Mouse (Mus musculus): ENCODE results near the gene Smarcc1. TPM values are rescaled to one million over a fixed set of nuclear protein-coding genes. Genes with fewer than 3 reads are reported as not detected.
"Not testable (repeated sequence)": the region's sequence is repeated elsewhere in the genome, so short reads cannot be mapped to it uniquely, and the experiment has no call there.

The Smarcc1 gene
- 100 to 1,000 TPM; 103 to 118 TPM for total RNA-seq (2021)

DNA sequence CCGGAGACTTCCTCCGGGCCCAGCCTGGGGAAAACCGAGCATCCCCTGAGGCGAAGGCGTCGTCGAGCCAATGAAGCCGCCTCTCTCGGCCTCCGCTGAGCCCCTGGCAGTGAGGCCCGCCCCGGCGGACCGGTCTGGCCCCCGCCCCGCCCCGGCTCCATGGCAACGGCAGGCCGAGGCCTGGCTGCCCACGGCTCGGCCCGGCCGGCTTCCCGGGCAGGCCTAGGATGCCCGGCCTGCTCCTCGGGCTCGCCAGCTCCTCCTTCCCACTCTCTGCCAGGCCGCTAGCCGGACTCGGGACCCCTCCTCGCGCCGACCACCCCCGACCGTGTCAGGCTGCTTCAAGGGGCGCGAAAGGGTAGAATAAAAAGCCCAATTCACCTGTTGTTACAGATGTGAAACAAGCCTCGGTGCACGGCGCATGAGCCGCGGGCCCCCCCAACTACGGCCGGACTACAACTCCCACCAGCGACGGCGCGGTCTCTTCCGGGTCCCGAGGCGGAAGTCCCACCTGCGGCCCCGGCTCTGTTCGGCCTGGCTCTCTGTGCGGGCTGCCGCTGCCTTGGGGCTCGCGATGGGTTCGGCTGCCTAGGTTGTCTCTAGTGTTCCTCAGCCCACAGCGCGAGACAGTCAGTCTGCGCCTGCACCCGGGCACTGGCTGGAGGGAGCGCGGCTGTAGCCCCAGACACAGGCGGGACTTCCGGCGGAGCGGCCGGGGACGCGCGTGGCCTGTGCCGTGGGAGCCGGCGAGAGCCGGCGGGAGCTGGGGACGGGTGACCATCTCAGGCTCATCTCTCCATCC is at the start of gene Smarcc1:
Gene Smarcc1 (plus strand): TSS at position 732 of the 802 bp plus-strand sequence.
- intact Hi-C loops (cut with DNase I), result no loop called here
- DNase-seq, result peak; percentile 91

DNA sequence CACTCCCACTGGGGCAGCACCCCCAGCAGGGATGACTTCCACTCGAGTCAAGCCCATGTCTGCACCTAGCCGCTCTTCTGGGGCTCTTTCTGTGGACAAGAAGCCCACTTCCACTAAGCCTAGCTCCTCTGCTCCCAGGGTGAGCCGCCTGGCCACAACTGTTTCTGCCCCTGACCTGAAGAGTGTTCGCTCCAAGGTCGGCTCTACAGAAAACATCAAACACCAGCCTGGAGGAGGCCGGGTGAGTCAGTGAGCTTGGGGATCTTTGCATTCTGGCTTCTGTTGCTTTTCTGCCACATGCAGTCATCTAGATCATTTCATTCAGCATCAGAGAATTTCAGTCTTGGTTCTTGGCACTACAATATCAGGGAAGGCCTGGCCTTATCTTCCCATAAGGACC is 48.8 kb upstream of the Smarcc1 start:
- DNase-seq, result no peak
- intact Hi-C loops (cut with DNase I), result no loop called here

DNA sequence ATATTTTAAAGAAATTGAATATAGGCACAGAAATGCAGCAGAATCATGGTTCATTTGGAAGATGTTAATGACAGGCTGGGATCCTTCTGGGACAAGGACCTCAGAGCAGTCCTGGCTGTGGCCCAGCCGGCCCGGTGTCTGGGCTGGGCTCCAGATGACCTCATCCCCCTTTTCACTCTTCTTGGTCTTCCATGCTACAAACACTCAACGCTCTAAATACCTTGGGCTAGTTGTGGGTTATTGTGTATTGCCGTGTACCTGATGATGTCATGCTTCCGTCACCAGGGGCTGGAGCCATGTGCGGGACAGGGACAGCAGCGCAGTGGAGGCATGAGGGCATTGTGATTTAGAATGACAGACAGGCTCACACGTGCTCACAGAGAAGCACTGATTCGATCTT is 47.1 kb upstream of the Smarcc1 start:
- DNase-seq, result peak; percentile 66
- intact Hi-C loops (cut with DNase I), result loop anchor here (5.0 kb wide), 2 partner anchors 83 to 178 kb away; no protein-coding TSS in a partner anchor

DNA sequence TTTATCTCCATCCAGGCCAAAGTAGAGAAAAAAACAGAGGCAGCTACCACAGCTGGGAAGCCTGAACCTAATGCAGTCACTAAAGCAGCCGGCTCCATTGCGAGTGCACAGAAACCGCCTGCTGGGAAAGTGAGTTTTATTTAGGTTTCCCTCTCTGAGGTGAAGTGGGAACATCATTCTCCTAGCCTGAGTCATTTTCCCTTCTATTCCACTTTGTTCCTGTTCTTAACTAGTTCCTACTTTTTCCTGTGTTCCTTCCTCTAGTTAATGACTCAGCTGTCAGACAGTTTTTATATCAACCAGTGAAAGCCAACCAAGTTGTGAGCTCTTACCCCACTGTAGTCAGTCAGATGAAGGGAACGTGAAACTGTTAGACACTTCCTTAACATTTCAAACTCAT is 46.5 kb upstream of the Smarcc1 start:
- no peak for DNase-seq
- intact Hi-C loops (cut with DNase I), result loop anchor here (5.0 kb wide), 2 partner anchors 84 to 179 kb away; no protein-coding TSS in a partner anchor

DNA sequence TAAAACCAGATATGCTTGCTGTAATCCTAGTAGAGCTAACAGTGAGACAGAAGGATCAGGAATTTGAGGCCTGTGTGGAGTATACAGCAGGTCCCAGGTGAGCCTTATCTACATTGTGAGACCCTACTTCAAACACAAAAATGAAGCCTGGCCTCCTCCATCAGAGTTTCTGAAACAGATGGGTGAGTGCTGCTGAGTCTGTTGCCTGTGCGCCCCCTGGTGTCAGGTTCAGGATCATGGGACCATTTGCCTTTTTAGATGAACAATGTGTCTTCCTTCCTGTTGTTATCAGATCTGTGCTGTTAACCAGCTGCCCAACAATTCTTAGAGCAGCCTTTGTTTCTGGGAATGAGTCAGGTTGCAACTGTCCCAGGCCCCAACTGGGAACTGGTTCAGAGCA is 45.7 kb upstream of the Smarcc1 start:
- DNase-seq, result peak; percentile 85
- intact Hi-C loops (cut with DNase I), result loop anchor here (5.0 kb wide), 2 partner anchors 85 to 180 kb away; no protein-coding TSS in a partner anchor

DNA sequence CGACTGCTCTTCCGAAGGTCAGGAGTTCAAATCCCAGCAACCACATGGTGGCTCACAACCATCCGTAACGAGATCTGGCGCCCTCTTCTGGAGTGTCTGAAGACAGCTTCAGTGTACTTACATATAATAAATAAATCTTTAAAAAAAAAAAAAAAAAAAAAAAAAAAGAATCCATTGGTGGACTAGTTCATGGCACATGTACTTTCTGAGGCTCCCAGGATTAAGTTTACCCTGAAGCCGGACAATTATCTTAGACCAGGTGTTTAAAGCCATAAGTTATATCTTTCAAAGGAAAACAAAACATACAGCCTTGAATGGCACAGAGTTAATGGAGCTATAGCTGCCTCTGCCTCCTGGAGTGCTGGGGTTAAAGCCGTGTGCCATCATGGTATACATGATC is 41.0 kb upstream of the Smarcc1 start:
- intact Hi-C loops (cut with DNase I), result not testable (repeated sequence)

DNA sequence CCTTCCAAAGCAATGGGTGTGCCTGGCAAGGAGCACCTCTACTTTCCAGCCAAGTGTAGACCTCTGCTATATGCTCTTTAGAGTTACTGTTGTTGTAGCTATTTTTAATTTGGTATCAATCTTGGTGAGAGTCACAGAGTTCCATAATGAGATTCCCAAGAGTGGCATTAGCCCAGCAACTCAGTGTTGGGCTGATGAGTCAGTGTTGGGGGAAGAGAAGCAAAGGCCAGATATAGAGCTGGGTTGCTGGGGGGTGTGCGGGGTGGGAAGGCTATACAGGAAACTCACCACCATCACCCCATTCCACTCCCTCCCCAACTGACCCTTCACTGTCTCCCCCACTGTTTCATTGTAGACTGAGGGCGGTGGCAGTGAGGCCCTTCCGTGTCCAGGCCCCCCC is 36.4 kb upstream of the Smarcc1 start:
- DNase-seq, result no peak
- intact Hi-C loops (cut with DNase I), result no loop called here

More for the DNA sequence above, 41.0 kb upstream of the Smarcc1 start:
- not testable (repeated sequence) for DNase-seq

DNA sequence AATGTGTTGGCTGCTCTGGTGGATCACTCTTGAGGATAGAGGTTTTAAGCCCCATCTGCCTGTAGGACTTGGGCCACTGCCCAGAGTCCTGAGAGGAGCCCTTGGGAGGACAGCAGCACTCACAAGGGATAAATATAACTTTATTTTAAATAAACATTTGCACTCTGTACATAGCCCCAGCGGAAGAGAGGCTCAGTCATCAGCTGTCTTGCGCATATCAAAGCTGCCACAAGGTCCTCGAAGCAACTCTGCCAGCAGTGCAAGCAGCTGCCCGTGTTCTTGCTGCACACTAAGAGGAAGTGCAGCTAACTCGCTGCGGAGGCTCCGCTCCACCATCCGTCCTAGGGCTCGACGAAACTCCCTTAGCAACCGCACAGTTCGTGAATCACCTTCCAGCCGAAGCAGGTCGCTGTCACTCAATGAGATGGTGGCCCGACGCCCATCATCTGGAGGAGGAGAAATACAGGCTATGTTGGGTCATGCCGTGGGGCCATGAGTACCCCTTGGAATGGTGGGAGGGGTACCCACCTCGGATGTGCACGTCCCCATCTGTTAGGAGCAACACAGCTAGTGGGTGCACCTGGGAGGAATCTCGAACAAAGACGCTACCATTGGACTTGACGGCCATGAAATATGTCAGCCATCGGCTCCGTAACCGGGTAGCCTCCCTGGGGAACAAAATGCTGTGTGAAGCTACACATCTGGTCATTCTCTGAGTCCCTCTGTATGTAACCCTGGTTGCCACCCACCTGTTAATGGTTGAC is 33.1 kb upstream of the Smarcc1 start:
- DNase-seq, result peak; percentile 24
- intact Hi-C loops (cut with DNase I), result no loop called here

DNA sequence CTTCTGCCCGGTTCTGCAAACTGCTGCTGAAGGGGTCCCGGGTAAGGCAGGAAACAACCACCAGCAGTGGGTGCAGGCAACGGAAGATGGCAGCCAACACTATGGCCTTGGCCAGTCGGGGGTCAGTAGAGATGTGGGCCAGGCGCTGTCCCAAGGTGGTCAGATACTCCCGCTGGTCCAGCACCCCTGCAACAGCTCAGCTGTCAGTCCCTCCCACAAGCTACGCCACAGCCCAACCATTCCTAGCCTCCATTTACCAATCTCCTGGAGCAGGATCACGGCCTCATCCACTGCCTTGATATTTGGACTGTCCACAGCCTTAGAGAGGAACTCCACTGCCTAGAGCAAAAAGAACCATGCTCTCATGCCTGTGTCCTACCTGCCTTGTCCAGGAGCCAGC is 31.8 kb upstream of the Smarcc1 start:
- intact Hi-C loops (cut with DNase I), result no loop called here

DNA sequence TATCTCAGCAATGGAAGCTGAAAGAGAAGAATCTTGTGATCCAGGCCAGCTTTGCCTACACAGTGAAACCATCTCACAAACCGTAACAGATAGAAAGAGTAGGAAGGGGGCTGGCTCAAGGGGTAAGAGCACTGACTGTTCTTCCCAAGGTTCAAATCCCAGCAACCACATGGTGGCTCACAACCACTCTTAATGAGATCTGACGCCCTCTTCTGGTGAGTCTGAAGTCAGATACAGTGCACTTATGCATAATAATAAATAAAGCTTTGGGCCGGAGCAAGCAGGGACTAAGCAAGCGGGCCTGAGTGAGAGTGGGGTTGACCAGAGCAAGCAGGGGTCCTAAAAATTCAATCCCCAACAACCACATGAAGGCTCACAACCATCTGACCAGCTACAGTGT is 24.2 kb upstream of the Smarcc1 start:
- DNase-seq, result no peak
- intact Hi-C loops (cut with DNase I), result no loop called here

More for the DNA sequence above, 31.8 kb upstream of the Smarcc1 start:
- no peak for DNase-seq

DNA sequence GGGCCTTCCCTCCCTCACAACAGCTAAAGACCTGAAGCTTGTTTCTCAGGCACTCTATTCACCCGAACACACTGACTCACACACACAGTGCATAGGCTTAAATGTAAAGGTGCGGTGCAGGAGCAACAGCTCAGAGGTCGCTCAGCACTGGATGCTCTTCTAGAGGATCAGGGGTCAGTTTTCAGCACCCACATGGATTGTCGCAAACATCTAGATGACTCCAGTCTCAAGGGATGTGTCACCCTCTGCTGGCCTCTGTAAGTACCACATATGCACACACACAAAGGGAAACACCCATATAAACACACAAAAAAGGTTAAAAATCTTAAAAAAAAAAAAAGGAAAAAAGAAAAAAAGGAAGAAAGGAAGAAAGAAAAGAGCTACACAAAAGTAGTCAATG is 22.7 kb upstream of the Smarcc1 start:
- intact Hi-C loops (cut with DNase I), result no loop called here
- no peak for DNase-seq

DNA sequence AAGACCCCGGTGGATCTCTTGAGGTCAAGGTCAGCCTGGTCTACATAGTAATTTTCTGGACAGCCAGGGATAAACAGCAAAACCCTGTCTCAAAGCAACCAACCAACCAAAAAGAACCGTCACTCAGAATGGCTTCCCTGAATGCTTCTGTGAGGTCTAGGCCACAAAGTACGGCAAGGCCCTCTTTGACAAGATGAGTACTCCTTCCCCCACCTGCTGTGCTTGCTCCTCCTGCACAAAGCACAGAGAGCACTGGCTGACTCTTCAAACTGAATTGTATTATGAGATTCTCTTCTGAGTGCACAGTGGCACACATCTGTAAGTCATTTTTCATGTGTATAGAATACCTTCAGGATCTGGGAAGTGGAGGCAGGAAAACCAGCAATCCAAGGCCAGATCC is 19.7 kb upstream of the Smarcc1 start:
- intact Hi-C loops (cut with DNase I), result no loop called here
- DNase-seq, result no peak

DNA sequence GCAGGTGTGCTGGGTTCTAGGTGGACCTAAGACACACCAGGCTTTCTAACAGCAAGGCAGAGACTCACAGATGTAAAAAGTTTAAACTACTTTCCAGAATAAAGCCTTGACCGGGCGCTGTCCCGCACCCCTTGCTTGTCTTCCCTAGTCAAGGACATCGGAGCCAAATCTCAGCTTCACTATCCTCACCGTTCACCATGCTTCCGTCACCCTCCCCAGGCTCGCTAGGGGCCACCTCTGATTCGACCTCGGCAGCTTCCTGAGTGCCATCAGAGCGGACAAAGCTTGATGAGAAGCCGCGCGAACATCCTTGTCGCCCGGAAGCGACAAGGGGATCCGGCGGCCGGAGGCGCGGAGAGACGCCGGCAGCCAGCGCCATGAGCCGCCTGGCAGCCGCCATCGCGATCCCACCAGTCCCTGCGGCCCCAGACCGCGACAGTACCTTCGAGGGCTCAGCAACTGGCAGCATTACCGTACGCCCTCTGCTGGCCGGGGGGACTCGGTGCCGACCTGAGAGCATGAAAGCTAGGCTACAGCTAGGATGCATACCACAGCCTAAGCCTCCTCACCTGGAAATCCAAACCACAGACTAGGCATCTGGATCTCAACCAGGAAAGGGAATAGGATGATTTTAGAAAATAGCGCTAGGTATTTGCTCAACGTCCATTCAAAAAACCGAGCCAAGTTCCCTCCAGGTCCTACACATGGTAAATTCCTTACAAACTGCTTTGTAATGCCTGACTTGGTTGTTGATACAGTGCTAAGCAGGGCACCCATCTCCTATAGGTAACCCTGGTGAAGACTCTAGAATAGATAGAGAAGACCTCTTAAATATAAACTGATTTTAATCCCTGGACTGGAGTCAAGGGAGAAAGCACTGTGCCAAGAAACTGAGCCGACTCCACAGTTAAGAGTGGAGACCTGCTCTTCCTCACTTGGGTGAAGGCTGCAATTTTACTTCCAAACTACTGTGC is 16.6 kb upstream of the Smarcc1 start:
- intact Hi-C loops (cut with DNase I), result loop anchor here (10.0 kb wide), 1 partner anchor 1036 kb away; no protein-coding TSS in a partner anchor
- DNase-seq, result peak; percentile 96

DNA sequence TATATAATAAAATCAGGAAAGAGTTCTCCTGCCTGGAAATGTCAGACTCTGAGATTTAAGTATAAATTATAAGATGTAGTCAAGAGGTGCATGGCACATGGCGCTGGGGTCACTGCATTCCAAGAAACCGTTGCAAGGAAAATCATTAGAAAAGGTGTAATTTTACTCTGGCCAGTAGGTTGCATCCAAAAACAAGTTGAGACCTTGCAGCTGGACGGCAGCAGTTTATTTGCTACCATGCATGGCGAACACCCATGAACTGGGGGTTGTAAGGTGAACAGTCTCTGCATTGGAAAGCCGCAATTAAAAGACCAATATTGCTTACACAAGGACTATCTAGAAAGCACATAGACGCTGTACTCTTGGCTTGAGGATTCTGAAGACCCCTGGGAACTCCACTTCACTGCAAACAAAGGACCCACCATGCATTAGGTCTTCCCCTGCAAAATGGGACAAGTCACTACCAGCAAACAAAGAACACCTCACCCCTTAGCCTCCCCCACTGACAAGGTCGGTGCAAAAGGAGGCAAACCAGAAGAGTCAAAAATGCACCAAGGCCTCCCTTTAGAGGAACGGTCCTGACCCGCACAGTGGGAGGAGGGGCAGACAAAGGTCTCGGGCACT is 1.0 kb upstream of the Smarcc1 start:
- intact Hi-C loops (cut with DNase I), result no loop called here
- DNase-seq, result no peak

DNA sequence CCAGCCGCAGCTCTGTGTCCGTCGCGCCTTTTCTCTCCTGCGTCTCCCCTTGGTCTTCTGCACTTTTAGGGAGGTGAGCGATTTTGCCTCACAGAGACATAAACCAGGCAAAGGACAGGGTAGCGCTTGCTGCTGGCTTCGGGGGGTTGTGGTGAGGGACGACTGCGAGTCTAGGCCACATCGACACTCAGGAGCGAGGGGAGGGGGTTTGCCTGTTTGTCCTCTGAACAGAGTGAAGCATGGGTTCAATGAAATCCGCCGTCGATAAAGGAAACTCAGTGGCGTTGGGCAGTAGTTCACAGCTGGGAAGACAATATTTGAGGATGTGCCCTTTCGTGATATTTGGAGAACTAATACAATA is 251 bp downstream of the Smarcc1 start, which contains the start of gene Dhx30:
Gene Dhx30 (minus strand): TSS at position 52 of the 361 bp plus-strand sequence.
- intact Hi-C loops (cut with DNase I), result no loop called here

DNA sequence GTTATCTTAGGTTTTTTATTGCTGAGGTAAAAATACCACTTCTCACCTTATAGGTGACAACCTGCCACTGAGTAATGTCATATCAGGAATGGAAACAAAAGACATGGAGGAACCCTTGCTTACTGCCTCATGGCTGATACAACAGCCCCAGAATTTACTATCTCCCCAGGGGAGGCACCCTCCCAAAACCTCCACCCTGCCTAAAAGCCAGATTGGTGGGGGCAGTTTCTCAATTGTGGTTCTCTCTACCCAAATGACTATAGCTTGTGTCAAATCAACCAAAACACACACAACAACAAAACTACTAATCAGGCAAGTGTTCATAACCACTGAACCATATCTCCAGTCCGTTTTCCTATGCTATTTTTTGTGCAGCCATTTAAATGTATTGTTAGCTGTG is 741 bp downstream of the Smarcc1 start:
- intact Hi-C loops (cut with DNase I), result no loop called here
- no peak for DNase-seq

More for the DNA sequence above, 251 bp downstream of the Smarcc1 start, which contains the start of gene Dhx30:
- no peak for DNase-seq

DNA sequence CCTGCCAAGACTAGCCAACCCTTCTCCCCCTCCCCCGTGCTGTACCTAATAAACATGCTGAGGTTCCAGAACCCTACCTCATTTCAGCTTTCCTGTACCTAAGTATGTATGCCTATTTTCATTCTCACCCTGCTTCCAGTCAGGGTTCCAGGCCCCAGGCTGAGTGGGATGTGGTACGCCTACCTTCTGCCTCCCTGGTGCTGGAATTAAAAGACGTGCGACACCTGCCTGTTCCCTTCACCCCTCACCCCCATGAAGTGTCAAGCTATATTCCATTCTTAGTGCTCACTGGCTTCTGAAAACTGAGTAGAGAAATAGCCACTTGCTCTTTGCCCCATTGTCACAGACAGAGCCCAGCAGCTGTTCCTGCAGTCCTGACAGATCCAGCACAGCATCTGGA is 3.9 kb downstream of the Smarcc1 start:
- intact Hi-C loops (cut with DNase I), result no loop called here
- DNase-seq, result no peak

DNA sequence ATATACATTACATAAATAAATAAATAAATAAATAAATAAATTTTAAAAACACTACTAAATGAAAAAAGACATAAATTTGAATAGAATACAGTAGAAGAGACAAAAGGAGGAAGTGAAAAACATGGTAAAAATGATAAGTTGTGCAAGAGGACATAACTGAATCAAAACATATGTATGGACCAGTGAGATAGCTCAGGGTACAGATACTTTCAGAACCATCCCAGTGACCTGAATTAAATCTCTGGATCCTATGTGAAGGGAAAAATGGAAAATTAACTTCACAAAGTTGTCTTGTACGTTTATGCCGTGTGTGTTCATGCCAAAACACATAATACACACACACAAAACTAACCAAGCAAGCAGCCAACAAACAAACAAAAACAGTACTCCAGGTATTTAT is 5.8 kb downstream of the Smarcc1 start:
- intact Hi-C loops (cut with DNase I), result no loop called here
- DNase-seq, result no peak

DNA sequence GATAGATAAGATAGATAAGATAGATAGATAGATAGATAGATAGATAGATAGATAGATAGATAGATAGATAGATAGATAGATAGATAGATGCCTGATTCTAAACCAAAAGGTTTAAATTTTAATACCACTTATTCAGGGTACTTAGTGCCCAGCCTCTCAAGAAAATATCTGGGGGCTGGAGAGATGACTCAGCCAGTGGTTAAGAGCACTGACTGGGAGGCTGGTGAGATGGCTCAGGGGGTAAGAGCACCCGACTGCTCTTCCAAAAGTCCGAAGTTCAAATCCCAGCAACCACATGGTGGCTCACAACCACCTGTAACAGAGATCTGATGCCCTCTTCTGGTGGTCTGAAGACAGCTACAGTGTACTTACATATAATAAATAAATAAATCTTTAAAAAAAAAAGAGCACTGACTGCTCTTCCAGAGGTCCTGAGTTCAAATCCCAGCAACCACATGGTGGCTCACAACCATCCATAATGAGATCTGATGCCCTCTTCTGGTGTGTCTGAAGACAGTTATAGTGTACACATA is 6.6 kb downstream of the Smarcc1 start:
- intact Hi-C loops (cut with DNase I); DNase-seq: not testable (repeated sequence)

Data from left cerebral cortex, postnatal 4 days (tissue).